Mouse (Mus musculus) heart, adult 2 months (tissue): ENCODE measurements at regions not wholly inside any gene's neighbourhood (a gene's known extent, or its start where the extent isn't known, plus 50 kb on each side); places are given as distances from the start of the nearest gene placed in this dataset.

Experiments
- CTCF ChIP-seq: fragments of 200-600 bp; IDR thresholded peaks from 2 replicates; pipeline ENCODE4 v1.8.1; 2022; ENCODE audit warnings: antibody characterized with exemption, mild to moderate bottlenecking, moderate library complexity
- POLR2A ChIP-seq: fragments of 200-500 bp; IDR thresholded peaks from 2 replicates; pipeline ENCODE4 v1.6.1; 2011; ENCODE audit warnings: mild to moderate bottlenecking, low read depth, low read length, control low read depth; ENCODE audit not compliant: insufficient read depth

- no peak for TF ChIP-seq CTCF
- TF ChIP-seq POLR2A = no peak
Observed at GRCm38 (mm10) chr8:86390715-86391114, 189.8 kb downstream of the Abcc12 start.
